Mouse (Mus musculus): ENCODE data around the gene Agap2.

DNA sequence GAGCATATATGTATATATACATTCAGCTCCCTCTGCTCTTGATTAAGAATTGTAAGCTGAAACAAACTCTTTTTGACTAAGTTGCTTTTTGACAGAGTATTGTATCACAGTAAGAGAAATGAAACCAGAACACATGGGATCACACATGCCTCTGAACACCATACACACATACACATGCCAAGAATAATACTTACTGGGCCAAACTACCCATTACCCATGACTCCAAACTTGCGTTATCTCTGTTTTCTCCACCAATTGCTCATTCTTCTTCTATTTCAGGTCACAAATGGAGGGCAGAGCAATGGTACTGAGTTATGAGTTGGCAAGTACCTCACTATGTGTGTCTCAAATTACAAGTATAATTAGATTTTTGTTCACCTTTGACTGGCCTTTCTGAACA is 1.1 kb upstream of the Agap2 start:
- TF ChIP-seq CTCF (IDR thresholded peaks at IDR 0.05; ENCODE audit: extremely low read depth, insufficient read depth, insufficient read length, insufficient replicate concordance) (no peak), POLR2A (IDR thresholded peaks at IDR 0.05; ENCODE audit: low read depth, low read length) (no peak)
